Mouse (Mus musculus) E14TG2a.4 (cell line): ENCODE data around the gene Hdac9.

Experiments used
- CTCF ChIP-seq: conservative IDR thresholded peaks from 2 replicates; pipeline ENCODE4 v1.5.1; 2014; ENCODE audit warnings: low read length
- NANOG ChIP-seq: IDR thresholded peaks from 2 replicates; pipeline ENCODE4 v1.6.1; 2014; ENCODE audit warnings: borderline replicate concordance, low read length, mixed read lengths
- POU5F1 ChIP-seq: IDR thresholded peaks from 2 replicates; pipeline ENCODE4 v1.6.1; 2014; ENCODE audit warnings: low read length, borderline replicate concordance

- TF ChIP-seq CTCF = no peak
- TF ChIP-seq NANOG = no peak
- no peak for TF ChIP-seq POU5F1
Measured at GRCm38 (mm10) chr12:34498751-34499626, 417.9 kb downstream of the Hdac9 start.
